Mouse (Mus musculus): Measurements from ENCODE around the gene Abca13. TPM values are rescaled to one million over a fixed set of nuclear protein-coding genes. Genes with fewer than 3 reads are reported as not detected.
"Not testable (repeated sequence)": the region's sequence is repeated elsewhere in the genome, so short reads cannot be mapped to it uniquely, and the experiment has no call there.

The Abca13 gene
- 0.03 and 0.13 TPM in 2 replicates for polyA plus RNA-seq (2016; fragmentation: Nextera tagmentation; extraction: Ambion mirVana)

GRCm38 (mm10) chr11:9191555-9192131, at the start of gene Abca13:
Gene Abca13 (plus strand): TSS chr11:9191942.
- Histone ChIP-seq H3K9ac (no peak within 1 kb of the TSS), H3K4me2 (replicated peaks) (0 out of 2 replicates have a peak within 1 kb of the TSS, but pooled peaks have one; percentile 1), H3K9me3 (no peaks in the 10 kb centered on the region), H3K36me3 (no peaks in the 10 kb centered on the region), H3K27me3 (no peaks in the 10 kb centered on the region), H3K4me3 (no peak within 1 kb of the TSS), H3K4me1 (peaks cover 11% of the 10 kb centered on the region; the same call in 1 of the 2 replicates), H3K27ac (no peak within 1 kb of the TSS)
- WGBS, result 30% methylated on average over 12 of the region's 12 CpGs
- ATAC-seq (ENCODE audit: insufficient number of reproducible peaks, insufficient read depth, low FRiP score, low TSS enrichment), result 0 out of 2 replicates have a peak, but pooled peaks have one; percentile 30

GRCm38 (mm10) chr11:9145113-9145512, 46.6 kb upstream of the Abca13 start:
- Histone ChIP-seq H3K27me3 (no peaks in the 10 kb centered on the region), H3K4me1 (no peaks in the 10 kb centered on the region), H3K9ac (no peak overlapping the region), H3K36me3 (no peaks in the 10 kb centered on the region), H3K4me2 (replicated peaks) (no peak overlapping the region), H3K4me3 (no peak overlapping the region), H3K27ac (no peak overlapping the region), H3K9me3 (no peaks in the 10 kb centered on the region)
- ATAC-seq (ENCODE audit: insufficient number of reproducible peaks, insufficient read depth, low FRiP score, low TSS enrichment), result no peak
- WGBS, result 89% methylated on average over 2 of the region's 2 CpGs

- ATAC-seq (ENCODE audit: insufficient number of reproducible peaks, insufficient read depth, low FRiP score, low TSS enrichment), result no peak
- no peak overlapping the region for H3K9ac ChIP-seq
- H3K27ac ChIP-seq, result no peak overlapping the region
- no peaks in the 10 kb centered on the region for H3K9me3 ChIP-seq
- no peak overlapping the region for H3K4me2 ChIP-seq (replicated peaks)
- no peaks in the 10 kb centered on the region for H3K27me3 ChIP-seq
- 89% methylated on average over 4 of the region's 4 CpGs for whole genome bisulfite sequencing
- H3K36me3 ChIP-seq, result no peaks in the 10 kb centered on the region
- no peaks in the 10 kb centered on the region for H3K4me1 ChIP-seq
- no peak overlapping the region for H3K4me3 ChIP-seq
These were observed 45.6 kb upstream of the Abca13 start for GRCm38 (mm10) chr11:9146115-9146514.

- Histone ChIP-seq H3K27me3 (no peaks in the 10 kb centered on the region), H3K9me3 (no peaks in the 10 kb centered on the region), H3K27ac (no peak overlapping the region), H3K4me3 (no peak overlapping the region), H3K36me3 (no peaks in the 10 kb centered on the region), H3K9ac (no peak overlapping the region), H3K4me1 (no peaks in the 10 kb centered on the region), H3K4me2 (replicated peaks) (no peak overlapping the region)
- no peak for ATAC-seq (ENCODE audit: insufficient number of reproducible peaks, insufficient read depth, low FRiP score, low TSS enrichment)
- whole genome bisulfite sequencing, result 92% methylated on average over 1 of the region's 1 CpGs
These were observed 45.1 kb upstream of the Abca13 start for GRCm38 (mm10) chr11:9146683-9147082.

GRCm38 (mm10) chr11:9148206-9148605, 43.5 kb upstream of the Abca13 start:
- Histone ChIP-seq H3K9ac (no peak overlapping the region), H3K27ac (no peak overlapping the region), H3K4me1 (no peaks in the 10 kb centered on the region), H3K9me3 (no peaks in the 10 kb centered on the region), H3K4me2 (replicated peaks) (no peak overlapping the region), H3K27me3 (no peaks in the 10 kb centered on the region), H3K4me3 (no peak overlapping the region), H3K36me3 (no peaks in the 10 kb centered on the region)
- 88% methylated on average over 2 of the region's 2 CpGs for WGBS
- no peak for ATAC-seq (ENCODE audit: insufficient number of reproducible peaks, insufficient read depth, low FRiP score, low TSS enrichment)

- WGBS, result 83% methylated on average over 25 of the region's 25 CpGs
- not testable (repeated sequence) for H3K36me3 ChIP-seq; H3K27ac ChIP-seq; H3K9ac ChIP-seq; ATAC-seq (ENCODE audit: insufficient number of reproducible peaks, insufficient read depth, low FRiP score, low TSS enrichment); H3K4me3 ChIP-seq; H3K9me3 ChIP-seq; H3K4me1 ChIP-seq; H3K27me3 ChIP-seq; H3K4me2 ChIP-seq (replicated peaks)
These were observed 41.3 kb upstream of the Abca13 start for GRCm38 (mm10) chr11:9150403-9150802.

GRCm38 (mm10) chr11:9159953-9160352, 31.8 kb upstream of the Abca13 start:
- Histone ChIP-seq H3K4me1 (no peaks in the 10 kb centered on the region), H3K9me3 (no peaks in the 10 kb centered on the region)
- 66% methylated on average over 3 of the region's 3 CpGs for WGBS

GRCm38 (mm10) chr11:9167331-9167730, 24.4 kb upstream of the Abca13 start:
- Histone ChIP-seq H3K4me2 (replicated peaks) (no peak overlapping the region), H3K9ac (no peak overlapping the region), H3K4me3 (no peak overlapping the region), H3K9me3 (no peaks in the 10 kb centered on the region), H3K4me1 (no peaks in the 10 kb centered on the region), H3K27ac (no peak overlapping the region), H3K36me3 (no peaks in the 10 kb centered on the region), H3K27me3 (no peaks in the 10 kb centered on the region)
- no peak for ATAC-seq (ENCODE audit: insufficient number of reproducible peaks, insufficient read depth, low FRiP score, low TSS enrichment)
- WGBS, result 92% methylated on average over 2 of the region's 2 CpGs

More at GRCm38 (mm10) chr11:9159953-9160352, 31.8 kb upstream of the Abca13 start:
- Histone ChIP-seq H3K27ac (no peak overlapping the region), H3K9ac (no peak overlapping the region), H3K4me2 (replicated peaks) (no peak overlapping the region), H3K4me3 (no peak overlapping the region), H3K27me3 (no peaks in the 10 kb centered on the region), H3K36me3 (no peaks in the 10 kb centered on the region)
- no peak for ATAC-seq (ENCODE audit: insufficient number of reproducible peaks, insufficient read depth, low FRiP score, low TSS enrichment)

- Histone ChIP-seq H3K36me3 (no peaks in the 10 kb centered on the region), H3K4me1 (no peaks in the 10 kb centered on the region), H3K9me3 (no peaks in the 10 kb centered on the region), H3K4me3 (no peak overlapping the region), H3K9ac (no peak overlapping the region), H3K27me3 (no peaks in the 10 kb centered on the region), H3K27ac (no peak overlapping the region), H3K4me2 (replicated peaks) (no peak overlapping the region)
- WGBS, result 81% methylated on average over 1 of the region's 1 CpGs
- ATAC-seq (ENCODE audit: insufficient number of reproducible peaks, insufficient read depth, low FRiP score, low TSS enrichment), result no peak
These were observed 10.3 kb upstream of the Abca13 start for GRCm38 (mm10) chr11:9181477-9181876.

- not testable (repeated sequence) for H3K9me3 ChIP-seq
These were observed 2.3 kb upstream of the Abca13 start for GRCm38 (mm10) chr11:9189471-9189870.

GRCm38 (mm10) chr11:9190772-9191554, 779 bp upstream of the Abca13 start:
- peaks cover 11% of the 10 kb centered on the region; the same call in 1 of the 2 replicates for H3K4me1 ChIP-seq
- no peak overlapping the region for H3K4me3 ChIP-seq
- 0 out of 2 replicates have a peak overlapping the region, but pooled peaks have one; percentile 1 for H3K4me2 ChIP-seq (replicated peaks)
- 31% methylated on average over 10 of the region's 11 CpGs for WGBS
- H3K27ac ChIP-seq, result no peak overlapping the region
- no peaks in the 10 kb centered on the region for H3K27me3 ChIP-seq
- no peak overlapping the region for H3K9ac ChIP-seq
- no peaks in the 10 kb centered on the region for H3K9me3 ChIP-seq
- no peaks in the 10 kb centered on the region for H3K36me3 ChIP-seq
- peak; percentile 89; the same call in 1 of the 2 replicates for ATAC-seq (ENCODE audit: insufficient number of reproducible peaks, insufficient read depth, low FRiP score, low TSS enrichment)

More at GRCm38 (mm10) chr11:9189471-9189870, 2.3 kb upstream of the Abca13 start:
- not testable (repeated sequence) for H3K4me2 ChIP-seq (replicated peaks); H3K9ac ChIP-seq; ATAC-seq (ENCODE audit: insufficient number of reproducible peaks, insufficient read depth, low FRiP score, low TSS enrichment); H3K36me3 ChIP-seq; H3K27ac ChIP-seq; H3K4me3 ChIP-seq; H3K27me3 ChIP-seq
- H3K4me1 ChIP-seq, result peaks cover 11% of the 10 kb centered on the region; the same call in 1 of the 2 replicates

GRCm38 (mm10) chr11:9194861-9195260, 3.1 kb downstream of the Abca13 start:
- no peaks in the 10 kb centered on the region for H3K27me3 ChIP-seq
- no peak overlapping the region for H3K9ac ChIP-seq
- ATAC-seq (ENCODE audit: insufficient number of reproducible peaks, insufficient read depth, low FRiP score, low TSS enrichment), result no peak
- WGBS, result 93% methylated on average over 3 of the region's 3 CpGs
- H3K36me3 ChIP-seq, result no peaks in the 10 kb centered on the region
- H3K27ac ChIP-seq, result no peak overlapping the region
- peaks cover 11% of the 10 kb centered on the region; the same call in 1 of the 2 replicates for H3K4me1 ChIP-seq
- H3K9me3 ChIP-seq, result no peaks in the 10 kb centered on the region
- no peak overlapping the region for H3K4me3 ChIP-seq
- H3K4me2 ChIP-seq (replicated peaks), result no peak overlapping the region
